Mouse (Mus musculus) right cerebral cortex, postnatal 36 days (tissue): ENCODE data around the gene Spata31.

ENCODE experiments used
- DNase-seq, 2 experiments: peaks; one replicate each; pipeline ENCODE4 v3.0.0; 2022; ENCODE audit warnings: low spot score in 2 of 2, mixed read lengths in 1 of 2

Spata31 gene

DNA sequence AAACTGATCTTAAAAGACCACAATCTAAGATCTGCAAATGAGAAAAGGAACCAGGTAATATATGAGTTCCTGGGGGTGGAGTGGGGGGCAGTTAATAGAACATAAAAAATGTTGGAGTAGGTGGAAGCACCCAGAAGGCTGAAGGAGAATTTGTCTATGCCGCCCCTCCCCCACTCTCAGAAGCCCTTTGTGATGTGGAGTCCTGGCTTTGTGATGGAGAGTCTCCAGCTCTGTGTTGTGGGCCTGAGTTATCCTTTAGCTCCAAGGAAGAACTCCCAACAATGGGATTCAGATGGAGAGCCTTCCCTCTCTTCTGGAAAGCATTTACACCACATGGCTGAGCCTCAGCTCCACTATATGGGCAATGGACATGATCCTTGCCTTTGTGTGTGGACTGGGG, at the start of gene Spata31:
Gene Spata31, plus strand, starts transcription at position 216 of the 400 bp plus-strand sequence.
- no peak for DNase-seq

DNA sequence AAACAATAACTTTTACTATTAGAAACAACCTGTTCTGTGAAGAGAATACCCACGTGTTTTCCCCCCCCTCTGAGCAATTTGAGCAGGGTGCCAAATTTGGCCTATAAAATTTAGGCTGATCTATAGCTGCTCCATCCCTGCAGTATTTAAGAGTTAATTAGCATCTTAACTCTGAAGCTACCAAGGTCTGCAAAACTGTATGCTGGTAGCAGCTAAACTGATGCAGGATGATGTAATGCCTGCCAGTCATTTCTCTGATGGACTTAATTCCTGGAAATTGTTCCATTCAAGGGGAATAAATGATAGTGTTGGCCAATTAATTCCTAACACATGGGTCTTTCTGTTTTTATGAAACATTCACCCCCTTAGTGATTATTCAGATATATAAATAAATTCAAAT, 14.1 kb upstream of the Spata31 start:
- no peak for DNase-seq

DNA sequence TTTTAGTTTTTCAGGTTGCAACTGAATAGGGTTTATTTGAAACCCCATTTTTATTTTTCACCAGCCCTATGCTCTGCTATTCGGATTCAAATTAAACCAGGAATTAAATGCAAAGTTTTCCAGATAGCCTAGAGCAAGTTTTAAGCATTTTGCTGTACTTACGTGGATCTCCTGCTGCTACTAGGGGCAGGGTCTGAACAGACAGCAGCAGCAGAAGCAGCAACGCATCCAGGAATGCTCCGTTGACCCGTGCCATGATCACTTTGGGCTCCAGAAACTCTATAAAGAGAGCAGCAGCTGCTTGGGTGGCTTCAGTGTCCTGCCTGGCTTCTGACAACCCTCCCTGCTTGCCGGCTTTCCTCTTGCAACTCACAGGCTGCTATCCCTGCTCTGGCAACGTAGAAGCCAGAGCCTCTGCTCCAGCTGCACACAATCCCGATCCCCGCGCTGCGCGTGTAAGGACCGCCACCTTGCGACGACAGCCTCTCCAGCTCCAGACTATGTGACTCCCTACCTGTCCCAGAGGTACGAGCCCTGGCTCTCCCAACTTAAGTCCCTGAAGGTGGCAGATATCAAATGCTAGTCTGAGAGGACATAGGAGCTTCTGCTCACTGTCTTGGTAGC, 13.5 kb upstream of the Spata31 start, which contains the start of gene Cntnap3:
Gene Cntnap3, minus strand, starts transcription at position 371 of the 624 bp plus-strand sequence.
- peak; percentile 16 to 24 for DNase-seq
